Mouse (Mus musculus) kidney, embryonic 16.5 days (tissue): ENCODE measurements around the gene Gng4. TPM values are rescaled to one million over a fixed set of nuclear protein-coding genes. Genes with fewer than 3 reads are reported as not detected.

Source experiments
- ATAC-seq: fragments of 200-750 bp; cut with Nextera tagmentation; 2 replicates; pipeline ENCODE4 v1.8.0; 2017; ENCODE audit warnings: moderate TSS enrichment; ENCODE audit not compliant: low FRiP score, low TSS enrichment
- H3K27ac ChIP-seq: fragments of 300-500 bp; sonication (generic); 2 replicates; pipeline ENCODE4 v1.5.1; 2014; ENCODE audit warnings: low read length
- H3K27me3 ChIP-seq: fragments of 300-500 bp; sonication (generic); 2 replicates; pipeline ENCODE4 v1.6.1; 2014; ENCODE audit warnings: low read length, control low read depth, mixed read lengths; ENCODE audit not compliant: insufficient read depth
- H3K36me3 ChIP-seq: fragments of 300-500 bp; sonication (generic); 2 replicates; pipeline ENCODE4 v1.6.1; 2014; ENCODE audit warnings: low read length, control low read depth, mixed read lengths; ENCODE audit not compliant: insufficient read depth
- H3K4me1 ChIP-seq: fragments of 300-500 bp; sonication (generic); 2 replicates; pipeline ENCODE4 v1.6.1; 2014; ENCODE audit warnings: low read length, control low read depth, mixed read lengths; ENCODE audit not compliant: insufficient read depth
- H3K4me2 ChIP-seq: fragments of 300-500 bp; sonication (generic); replicated peaks from 2 replicates; pipeline ENCODE4 v1.6.1; 2014; ENCODE audit warnings: low read depth, low read length
- H3K4me3 ChIP-seq: fragments of 300-500 bp; sonication (generic); 2 replicates; pipeline ENCODE4 v1.5.1; 2014; ENCODE audit warnings: mild to moderate bottlenecking, low read length
- H3K9ac ChIP-seq: fragments of 300-500 bp; sonication (generic); replicated peaks from 2 replicates; pipeline ENCODE4 v1.6.1; 2014; ENCODE audit warnings: low read length
- H3K9me3 ChIP-seq: fragments of 300-500 bp; sonication (generic); 2 replicates; pipeline ENCODE4 v1.6.1; 2016; ENCODE audit warnings: low read length, control low read depth
- WGBS: fragments of 180-500 bp; shearing (Covaris S2); extraction: QIAGEN DNeasy Blood & Tissue Kit; methylation state at CpG from one replicate; pipeline ENCODE4 v1.1.7; 2014; 5-methylcytosine and 5-hydroxymethylcytosine counted together
- polyA plus RNA-seq: library from polyadenylated mRNA; unstranded; fragments of >200 nt; fragmentation: Nextera tagmentation; extraction: Ambion mirVana; gene quantifications from 2 replicates; pipeline ENCODE4 v1.2.1, GENCODE M21; 2015

Gene Gng4
- polyA plus RNA-seq, 1 experiment from 2014 or later = 0.70 TPM

GRCm38 (mm10) chr13:13808337-13809132, 24.7 kb downstream of the Gng4 start:
- 19% methylated on average over 11 of the region's 11 CpGs for WGBS
- no peaks in the 10 kb centered on the region for H3K4me1 ChIP-seq
- H3K27me3 ChIP-seq = no peaks in the 10 kb centered on the region; the same call in 1 of the 2 replicates
- no peak overlapping the region for H3K4me3 ChIP-seq
- H3K36me3 ChIP-seq = no peaks in the 10 kb centered on the region
- no peak overlapping the region for H3K9ac ChIP-seq
- no peaks in the 10 kb centered on the region; the same call in 1 of the 2 replicates for H3K9me3 ChIP-seq
- no peak overlapping the region for H3K4me2 ChIP-seq
- H3K27ac ChIP-seq = no peak overlapping the region
- peak; percentile 42 for ATAC-seq

DNA sequence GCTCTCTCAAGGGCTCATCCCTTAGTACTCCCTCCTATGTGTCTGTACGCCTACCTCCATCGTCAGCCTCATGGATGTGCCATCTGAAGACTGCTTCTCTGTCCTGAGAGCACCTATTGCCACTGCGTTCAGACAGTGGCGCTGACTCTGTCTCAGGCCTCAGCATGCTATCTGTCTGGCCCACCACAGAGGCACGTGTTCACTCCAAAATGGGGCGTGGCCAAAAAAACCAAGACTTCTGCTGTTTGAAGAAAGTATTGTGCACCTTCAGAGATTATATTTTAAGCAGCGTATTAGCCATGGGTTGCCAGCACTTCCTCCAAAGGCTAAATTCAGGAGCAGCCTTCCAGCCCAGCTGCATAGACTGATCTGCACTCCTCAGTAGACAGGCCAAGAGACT, 27.0 kb downstream of the Gng4 start:
- no peak overlapping the region for H3K4me3 ChIP-seq

GRCm38 (mm10) chr13:13818696-13819095, 34.8 kb downstream of the Gng4 start:
- no peak overlapping the region for H3K4me3 ChIP-seq
- no peak for ATAC-seq
- no peak overlapping the region for H3K27ac ChIP-seq
- H3K27me3 ChIP-seq = no peaks in the 10 kb centered on the region
- H3K9ac ChIP-seq = no peak overlapping the region
- no peaks in the 10 kb centered on the region for H3K36me3 ChIP-seq
- no peaks in the 10 kb centered on the region for H3K4me1 ChIP-seq
- no peak overlapping the region for H3K4me2 ChIP-seq
- WGBS = 87% methylated on average over 3 of the region's 3 CpGs
- H3K9me3 ChIP-seq = peaks cover 3% of the 10 kb centered on the region; the same call in 1 of the 2 replicates

More for the DNA sequence above, 27.0 kb downstream of the Gng4 start:
- Histone ChIP-seq H3K9ac (no peak overlapping the region), H3K9me3 (peaks cover 3% of the 10 kb centered on the region), H3K27me3 (no peaks in the 10 kb centered on the region; the same call in 1 of the 2 replicates), H3K36me3 (no peaks in the 10 kb centered on the region), H3K27ac (no peak overlapping the region), H3K4me2 (no peak overlapping the region), H3K4me1 (no peaks in the 10 kb centered on the region)
- 83% methylated on average over 7 of the region's 7 CpGs for WGBS
- no peak for ATAC-seq

DNA sequence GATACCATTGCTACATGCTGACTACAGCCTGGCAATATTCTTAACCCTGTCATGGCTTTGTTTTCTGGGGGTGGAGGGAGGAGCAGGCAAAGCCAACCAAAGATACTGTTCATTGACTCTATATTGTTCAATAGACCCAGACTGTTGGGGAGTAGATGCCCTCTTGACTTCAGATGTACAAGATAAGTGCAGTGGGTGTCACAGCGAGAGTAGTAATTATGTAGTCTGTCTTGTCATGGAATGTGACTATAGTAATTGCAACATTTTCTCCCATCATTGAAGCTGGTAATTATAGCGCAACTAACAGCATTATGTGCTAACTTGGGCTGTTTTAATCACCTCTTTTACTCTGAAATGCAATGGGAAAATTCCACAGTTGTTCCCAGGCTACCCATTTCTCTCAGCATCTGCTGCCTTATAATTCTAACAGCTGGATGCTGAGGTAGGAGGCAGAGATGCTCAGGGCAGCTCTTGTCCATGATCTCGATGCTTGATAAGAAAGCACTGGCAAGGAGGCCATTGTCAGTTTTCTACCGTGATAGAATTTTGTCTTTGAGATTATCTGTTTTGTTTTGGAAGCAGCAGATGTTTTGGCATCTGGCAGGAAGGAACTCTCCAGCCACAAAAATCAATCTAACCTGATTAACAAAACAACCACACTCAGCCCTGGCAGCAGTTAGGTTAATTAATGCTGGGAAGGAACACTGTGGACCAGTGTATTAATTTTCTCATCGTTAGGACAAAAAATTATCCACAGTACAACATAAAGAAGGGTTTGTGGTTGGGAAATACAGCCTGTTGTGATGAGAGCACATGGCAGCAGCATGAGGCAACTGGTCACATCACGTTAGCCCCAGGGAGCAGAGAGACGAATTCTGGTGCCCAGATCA, 36.6 kb downstream of the Gng4 start:
- Histone ChIP-seq H3K4me3 (no peak overlapping the region), H3K9me3 (no peaks in the 10 kb centered on the region), H3K27ac (no peak overlapping the region), H3K4me2 (no peak overlapping the region), H3K9ac (no peak overlapping the region), H3K36me3 (no peaks in the 10 kb centered on the region), H3K4me1 (no peaks in the 10 kb centered on the region), H3K27me3 (no peaks in the 10 kb centered on the region)
- ATAC-seq = no peak
- 83% methylated on average over 7 of the region's 7 CpGs for WGBS

DNA sequence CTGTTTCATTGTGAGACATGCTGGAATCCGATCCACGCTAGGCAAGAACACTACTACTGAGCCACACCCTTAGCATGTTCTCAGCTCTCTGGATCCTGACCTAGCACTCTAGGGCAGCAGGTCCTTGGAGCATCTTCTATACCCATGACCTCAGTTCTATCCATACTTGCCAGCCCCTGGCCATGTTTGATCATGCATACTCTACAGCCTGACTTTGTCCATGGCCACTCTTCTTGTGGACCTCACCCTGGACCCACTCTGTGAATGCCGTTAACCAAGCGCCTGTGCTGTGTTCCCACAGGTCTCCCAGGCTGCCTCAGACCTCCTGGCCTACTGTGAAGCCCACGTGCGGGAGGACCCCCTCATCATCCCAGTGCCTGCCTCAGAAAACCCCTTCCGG, 41.1 kb downstream of the Gng4 start:
- Histone ChIP-seq H3K9ac (no peak overlapping the region), H3K4me2 (no peak overlapping the region), H3K9me3 (no peaks in the 10 kb centered on the region), H3K4me1 (no peaks in the 10 kb centered on the region), H3K27ac (no peak overlapping the region), H3K36me3 (no peaks in the 10 kb centered on the region), H3K27me3 (no peaks in the 10 kb centered on the region), H3K4me3 (no peak overlapping the region)
- no peak for ATAC-seq
- whole genome bisulfite sequencing = 90% methylated on average over 7 of the region's 7 CpGs

GRCm38 (mm10) chr13:13826533-13826932, 42.7 kb downstream of the Gng4 start:
- H3K4me2 ChIP-seq = no peak overlapping the region
- ATAC-seq = no peak
- WGBS = 82% methylated on average over 6 of the region's 6 CpGs
- no peaks in the 10 kb centered on the region for H3K4me1 ChIP-seq
- no peaks in the 10 kb centered on the region for H3K36me3 ChIP-seq
- no peak overlapping the region for H3K9ac ChIP-seq
- no peaks in the 10 kb centered on the region for H3K9me3 ChIP-seq
- no peak overlapping the region for H3K4me3 ChIP-seq
- no peak overlapping the region for H3K27ac ChIP-seq
- H3K27me3 ChIP-seq = no peaks in the 10 kb centered on the region

DNA sequence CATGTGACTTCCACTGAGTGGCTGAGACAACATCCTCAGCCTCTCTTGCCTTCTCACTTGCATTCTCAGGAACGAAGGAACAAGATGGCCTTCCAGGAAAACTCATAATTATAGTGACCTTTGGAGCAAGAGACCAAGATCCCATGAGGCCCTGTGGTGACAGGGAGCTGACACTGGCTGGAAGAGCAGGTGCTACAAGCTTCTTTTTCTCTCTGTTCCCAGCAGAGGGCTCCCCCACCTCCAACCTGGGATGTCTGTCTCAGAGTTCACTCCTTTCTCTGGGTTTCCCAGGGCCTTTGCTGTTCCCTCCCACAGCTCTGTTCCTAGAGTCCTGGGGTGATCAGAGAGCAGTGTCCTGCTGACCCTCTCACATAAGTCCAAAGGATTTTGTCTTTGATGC, 44.3 kb downstream of the Gng4 start:
- ATAC-seq = no peak
- no peaks in the 10 kb centered on the region for H3K4me1 ChIP-seq
- H3K4me3 ChIP-seq = no peak overlapping the region
- H3K9me3 ChIP-seq = no peaks in the 10 kb centered on the region
- H3K4me2 ChIP-seq = no peak overlapping the region
- no peaks in the 10 kb centered on the region for H3K36me3 ChIP-seq
- no peak overlapping the region for H3K27ac ChIP-seq
- no peaks in the 10 kb centered on the region for H3K27me3 ChIP-seq
- H3K9ac ChIP-seq = no peak overlapping the region
- 24% methylated on average over 1 of the region's 1 CpGs for WGBS

DNA sequence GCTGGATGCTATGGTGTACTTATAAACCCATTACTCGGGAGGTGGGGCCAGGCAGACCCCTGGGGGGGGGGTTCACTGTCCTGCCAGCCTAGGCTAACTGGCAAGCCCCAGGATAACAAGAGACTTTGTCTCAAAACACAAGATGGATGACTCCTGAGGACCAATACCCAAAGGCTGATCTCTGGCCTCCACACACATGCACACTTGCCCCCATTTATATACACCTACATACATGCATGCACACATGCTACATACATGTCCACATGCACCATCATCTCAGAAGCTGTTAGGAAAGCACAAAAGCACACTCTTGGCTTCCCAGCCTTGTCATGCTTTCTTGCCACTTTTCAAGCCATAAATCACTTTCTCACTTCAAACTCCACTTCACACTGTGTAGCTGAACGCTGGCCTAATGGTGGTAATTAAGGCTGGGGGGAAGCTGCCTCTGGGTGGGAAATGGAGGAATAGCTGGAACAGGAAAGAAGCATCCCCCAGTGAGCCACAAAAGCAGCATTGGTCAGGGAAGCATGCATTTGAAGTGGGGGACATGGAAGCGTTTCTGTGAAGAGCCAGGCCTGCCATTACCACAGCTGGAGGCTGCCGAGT, 46.7 kb downstream of the Gng4 start:
- H3K27me3 ChIP-seq = no peaks in the 10 kb centered on the region
- H3K9ac ChIP-seq = no peak overlapping the region
- WGBS = 20% methylated on average over 4 of the region's 4 CpGs
- no peak overlapping the region for H3K4me2 ChIP-seq
- no peak overlapping the region for H3K27ac ChIP-seq
- 0 out of 2 replicates have a peak, but pooled peaks cover 4% of the 10 kb centered on the region for H3K9me3 ChIP-seq
- H3K36me3 ChIP-seq = no peaks in the 10 kb centered on the region
- no peak overlapping the region for H3K4me3 ChIP-seq
- peak; percentile 19; the same call in 1 of the 2 replicates for ATAC-seq
- no peaks in the 10 kb centered on the region for H3K4me1 ChIP-seq

DNA sequence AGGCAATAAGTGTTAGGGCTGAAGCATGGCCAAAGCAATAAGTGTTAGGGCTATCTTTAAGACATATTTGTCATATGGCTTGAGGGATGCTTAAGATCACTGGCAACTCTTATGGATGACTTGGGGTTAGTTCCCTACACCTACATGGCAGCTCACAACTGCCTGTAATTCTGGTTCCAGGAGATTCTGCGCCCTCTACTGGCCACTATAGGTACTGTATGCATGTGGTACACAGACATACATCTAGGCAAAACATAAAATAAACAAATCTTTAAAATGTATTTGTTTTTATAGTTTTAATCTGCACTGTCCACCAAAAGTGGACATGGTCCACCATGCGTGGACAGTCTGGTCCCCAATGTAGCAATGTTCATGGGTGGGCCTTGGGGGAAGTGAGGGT, 51.3 kb downstream of the Gng4 start:
- no peak overlapping the region for H3K4me2 ChIP-seq
- H3K4me1 ChIP-seq = no peaks in the 10 kb centered on the region
- no peak overlapping the region for H3K9ac ChIP-seq
- H3K36me3 ChIP-seq = no peaks in the 10 kb centered on the region
- ATAC-seq = no peak
- peaks cover 11% of the 10 kb centered on the region for H3K9me3 ChIP-seq
- H3K27me3 ChIP-seq = no peaks in the 10 kb centered on the region
- H3K4me3 ChIP-seq = no peak overlapping the region
- WGBS = 65% methylated on average over 2 of the region's 2 CpGs
- H3K27ac ChIP-seq = no peak overlapping the region
